Mouse (Mus musculus) frontal cortex, adult (tissue): ENCODE results near the gene Myo5a.
A peak's percentile ranks its signal among the peaks of the same experiment; 100 is the strongest.

ENCODE experiments used
- ATAC-seq: cut with Nextera tagmentation; 2 replicates; pipeline ENCODE4 v1.9.2; 2017; ENCODE audit warnings: mild to moderate bottlenecking, moderate library complexity, mixed read lengths; ENCODE audit not compliant: low TSS enrichment

The Myo5a gene

DNA sequence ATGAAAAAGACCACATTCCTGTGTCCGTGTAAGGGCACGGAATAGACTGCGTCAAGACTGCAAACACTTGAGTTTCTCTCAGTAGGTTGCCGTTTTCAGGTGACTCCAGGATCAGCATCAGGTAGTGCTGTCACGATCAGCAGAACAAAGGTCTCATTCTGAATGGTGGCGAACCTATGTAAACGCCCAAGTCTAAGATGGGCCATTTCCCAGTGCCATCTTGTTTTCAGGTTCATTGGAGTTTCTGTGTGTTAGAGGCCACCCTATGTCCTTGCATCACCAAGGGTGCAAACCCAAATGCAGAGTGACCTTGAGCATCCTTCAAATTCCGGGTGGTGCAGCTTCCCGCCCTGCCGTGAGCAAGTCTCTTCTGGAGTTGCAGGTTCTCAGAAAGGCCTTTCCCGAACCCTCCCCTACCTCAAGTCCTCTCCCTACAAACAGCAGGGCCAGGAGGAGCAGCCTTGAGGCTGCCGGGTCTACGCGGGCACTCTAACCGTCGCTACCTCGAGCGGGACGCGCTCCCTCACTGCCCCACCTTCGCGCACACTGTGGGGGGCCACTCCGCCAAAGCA, at the start of gene Myo5a:
TSS of gene Myo5a (plus strand) at position 559 of the 572 bp plus-strand sequence.
- no peak; the same call in 1 of the 2 replicates for ATAC-seq

DNA sequence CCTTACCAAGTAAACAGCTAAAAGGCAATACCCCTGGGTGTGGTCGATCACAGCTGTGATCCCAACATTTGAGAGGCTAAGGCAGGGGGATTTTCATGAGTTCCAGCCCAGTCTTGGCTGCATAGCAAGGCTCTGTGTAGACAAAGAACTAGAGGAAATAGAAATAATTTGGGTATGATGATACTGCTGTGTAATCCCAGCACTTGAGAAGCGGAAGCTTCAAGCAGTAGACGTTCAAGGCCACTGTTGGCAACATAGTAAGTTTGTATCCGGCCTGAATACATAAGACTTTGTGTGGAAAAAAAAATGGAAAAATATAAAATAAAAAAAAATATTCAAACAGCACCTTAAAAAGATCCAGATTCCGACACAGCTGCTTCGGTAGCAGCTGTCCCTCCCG, 48.3 kb upstream of the Myo5a start:
- no peak for ATAC-seq

DNA sequence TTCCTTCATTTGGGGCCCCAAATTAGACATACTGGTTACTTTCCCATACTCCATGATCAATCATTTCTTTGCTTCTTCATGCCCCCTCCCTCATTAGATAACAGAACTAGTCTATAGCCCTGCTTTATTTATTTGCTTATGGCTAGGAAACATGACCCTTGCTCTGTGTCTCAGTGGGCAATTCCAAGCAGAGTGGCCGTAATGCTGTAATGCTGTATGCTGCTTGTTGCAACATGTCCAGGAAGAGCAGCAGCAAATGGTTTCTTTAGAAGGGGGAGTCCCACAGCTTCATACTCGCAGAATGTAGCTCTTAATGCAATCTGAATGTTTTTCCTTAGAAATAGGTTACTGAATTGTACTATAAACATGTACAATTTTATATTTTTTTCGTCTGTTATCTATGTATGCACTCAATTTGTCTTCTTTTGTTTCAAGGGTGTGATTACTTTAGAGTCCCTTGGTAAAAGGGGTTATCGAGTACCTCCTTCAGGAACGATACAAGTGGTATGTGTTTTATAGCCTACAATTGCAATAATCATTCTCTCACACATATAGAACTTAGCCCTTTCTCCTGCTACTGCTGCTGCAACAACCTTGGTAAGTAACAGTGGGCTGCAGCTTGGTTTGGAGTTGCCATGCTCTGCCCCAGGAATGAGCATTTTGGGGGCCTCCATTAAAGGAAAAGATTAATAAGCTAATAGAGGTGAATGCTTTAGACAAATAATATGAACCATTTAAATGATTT, 47.5 kb upstream of the Myo5a start:
- ATAC-seq: no peak

DNA sequence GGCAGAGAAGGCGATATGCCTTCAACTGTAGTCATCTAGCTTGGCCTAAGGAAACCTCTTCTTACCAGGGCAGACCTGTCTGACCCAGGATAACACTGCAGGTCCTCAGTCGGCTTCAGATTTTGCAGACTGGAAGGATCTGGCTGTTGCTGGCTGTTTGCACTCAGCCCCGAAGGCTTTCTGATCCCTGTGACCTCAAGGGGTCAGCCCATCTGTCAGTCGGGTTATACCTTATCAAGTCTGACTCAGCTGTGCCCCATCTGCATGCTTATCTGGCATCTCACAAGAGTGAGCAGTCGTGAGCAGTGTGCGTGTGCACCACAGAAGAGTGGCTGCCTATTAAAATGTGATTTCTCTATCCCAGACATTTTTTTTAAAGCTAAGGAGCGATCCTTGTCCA, 46.7 kb upstream of the Myo5a start:
- no peak for ATAC-seq

DNA sequence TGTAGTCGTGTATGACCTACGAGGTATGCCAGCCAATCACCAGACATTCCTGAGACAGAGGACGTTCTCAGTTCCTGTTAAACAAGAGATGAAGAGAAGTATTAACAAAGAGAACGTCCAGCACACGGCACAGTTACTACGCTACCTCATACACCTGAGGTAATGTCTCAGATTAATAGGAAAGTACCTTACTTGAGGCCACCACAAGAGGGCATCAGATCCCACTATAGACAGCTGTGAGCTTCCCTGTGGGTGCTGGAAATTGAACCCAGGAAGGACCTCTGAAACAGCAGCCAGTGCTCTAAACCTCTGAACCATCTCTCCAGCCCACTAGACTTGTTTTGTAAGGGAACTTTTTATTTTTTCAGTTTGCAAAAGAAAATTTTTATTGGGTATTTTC, 45.1 kb upstream of the Myo5a start:
- ATAC-seq: peak; percentile 65; the same call in 1 of the 2 replicates

DNA sequence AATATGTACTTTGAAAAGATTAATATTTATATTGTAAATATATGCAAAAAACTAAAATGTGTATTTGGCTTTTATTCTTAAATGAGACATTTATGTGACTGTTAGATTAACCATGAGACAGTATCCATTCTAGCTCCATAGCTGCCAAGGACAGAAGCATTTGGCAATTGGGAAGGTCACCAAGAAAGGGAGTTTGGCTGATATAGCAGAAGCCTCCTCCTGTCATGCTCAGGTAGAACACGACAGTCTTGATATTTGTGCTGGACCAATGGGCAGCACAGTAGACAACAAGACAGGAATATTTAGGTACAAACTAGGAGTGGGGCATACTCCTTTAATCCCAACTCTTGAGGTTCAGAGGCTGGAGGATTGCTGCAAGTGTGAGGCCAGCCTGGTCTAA, 38.4 kb upstream of the Myo5a start:
- no peak for ATAC-seq

DNA sequence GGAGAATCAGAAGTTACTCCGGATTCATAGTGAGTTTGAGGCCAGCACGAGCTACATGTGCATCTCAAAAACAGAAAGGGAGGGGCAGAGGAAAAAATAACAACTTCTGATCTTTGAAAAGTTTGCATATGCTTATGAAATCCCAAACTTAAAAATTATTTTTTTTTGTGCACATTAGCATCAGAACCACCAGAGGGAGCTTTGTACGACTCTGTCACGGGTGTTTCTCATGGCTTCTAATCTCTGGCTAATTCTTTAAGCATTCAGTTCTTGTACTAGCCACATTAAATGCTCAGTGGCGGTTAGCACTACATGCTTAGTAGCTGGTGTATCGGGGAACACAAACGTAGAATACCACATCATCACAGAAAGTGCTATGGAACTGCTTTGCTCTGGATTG, 37.7 kb upstream of the Myo5a start:
- ATAC-seq: no peak; the same call in 1 of the 2 replicates

DNA sequence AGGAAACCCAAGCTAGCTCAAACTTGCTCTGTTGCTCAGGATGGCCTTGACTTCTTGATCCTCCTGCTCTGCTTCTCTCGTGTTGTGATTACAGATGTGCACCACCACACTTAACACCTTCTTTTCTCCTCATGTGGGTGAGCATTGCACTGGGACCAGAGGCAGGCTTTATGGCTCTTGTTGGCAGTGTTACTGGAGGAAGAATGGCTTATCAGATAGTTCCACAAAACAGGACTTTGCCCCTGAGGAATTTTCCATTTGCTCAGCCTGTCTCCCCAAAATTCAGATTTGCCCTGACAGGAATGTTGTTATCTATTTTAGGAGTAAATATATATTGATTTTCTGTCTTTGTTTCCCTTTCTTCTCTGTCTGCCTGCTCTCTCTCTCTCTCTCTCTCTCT, 36.1 kb upstream of the Myo5a start:
- no peak for ATAC-seq

DNA sequence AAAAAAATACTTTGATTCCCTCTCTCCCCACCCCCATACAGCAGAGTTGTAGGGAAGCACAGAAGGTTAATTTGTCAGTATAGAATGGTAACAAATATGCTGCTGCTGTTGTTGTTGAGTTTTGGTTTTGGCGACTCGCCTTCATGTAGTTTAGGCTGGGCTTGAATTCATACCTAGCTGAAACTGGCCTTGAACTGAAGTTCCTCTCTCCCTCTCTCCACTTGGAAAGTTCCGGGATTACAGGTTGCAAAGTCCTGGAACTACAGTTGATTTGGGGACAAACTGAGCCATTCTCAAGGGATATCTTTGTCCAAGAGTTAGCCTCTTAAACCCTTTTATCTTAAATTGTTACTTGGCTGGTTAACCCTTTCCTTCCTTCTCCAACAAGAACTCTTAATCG, 34.9 kb upstream of the Myo5a start:
- ATAC-seq: no peak

DNA sequence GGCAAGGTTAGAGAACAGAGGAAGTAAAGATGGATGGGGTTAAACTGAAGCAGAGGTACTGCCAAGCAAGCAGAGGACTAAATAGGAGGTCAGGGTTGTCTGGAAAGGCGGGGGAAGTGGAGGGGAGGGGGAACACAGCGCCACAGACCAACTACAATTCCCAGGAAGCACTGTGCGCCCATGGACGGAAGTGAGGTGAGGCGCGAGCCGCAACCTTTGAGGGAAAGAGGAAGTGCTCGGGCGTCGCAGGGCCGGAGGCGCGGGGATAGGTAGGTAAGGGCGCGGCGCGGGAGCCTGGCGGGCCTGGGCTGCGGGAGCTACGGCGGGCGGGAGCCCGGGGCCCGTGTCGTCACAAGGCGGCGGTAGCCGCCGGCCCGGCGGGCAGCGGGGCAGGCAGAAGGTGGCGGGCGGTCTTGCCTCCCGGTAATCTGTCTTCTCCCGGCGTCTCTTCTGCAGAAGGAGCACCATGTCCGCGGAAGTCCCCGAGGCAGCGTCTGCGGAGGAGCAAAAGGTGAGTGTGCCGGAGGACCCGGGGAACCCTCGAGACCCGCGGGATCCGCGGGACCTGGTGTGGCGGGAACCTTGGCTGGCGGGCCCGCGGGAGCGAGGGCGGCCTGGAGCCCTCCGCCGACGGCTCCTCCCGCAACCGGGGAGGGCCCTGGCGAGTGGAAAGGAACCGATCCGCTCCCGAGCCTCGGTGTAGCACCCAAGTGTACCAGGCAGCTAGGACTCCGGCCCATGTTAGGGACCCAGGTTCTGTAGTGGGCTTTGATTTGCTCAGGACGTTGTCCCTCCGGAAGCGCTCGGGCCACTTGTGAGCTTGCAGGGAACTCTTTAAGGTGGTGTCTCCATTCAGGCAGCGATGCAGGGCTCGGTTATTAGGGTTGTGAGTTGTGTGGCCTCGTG, 33.1 kb upstream of the Myo5a start, which contains the start of gene Arpp19:
TSS of gene Arpp19 (plus strand) at position 164 of the 906 bp plus-strand sequence.
- peak; percentile 98 for ATAC-seq

DNA sequence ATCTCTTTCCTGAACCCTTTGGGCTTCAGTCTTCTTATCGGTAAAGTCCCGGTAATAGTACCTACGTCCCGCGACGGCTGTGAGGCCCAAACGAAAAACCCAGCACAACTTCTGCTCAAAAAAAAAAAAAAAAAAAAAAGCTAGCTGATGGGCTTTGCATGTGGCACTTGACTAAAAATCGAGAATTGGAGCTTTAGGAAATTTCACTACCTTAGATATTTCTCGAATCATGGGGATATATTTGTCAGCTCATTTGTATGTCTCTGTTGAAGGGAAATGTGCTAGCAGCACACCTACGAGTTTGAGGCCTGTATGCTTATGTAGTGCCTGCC, 32.5 kb upstream of the Myo5a start:
- ATAC-seq: no peak

DNA sequence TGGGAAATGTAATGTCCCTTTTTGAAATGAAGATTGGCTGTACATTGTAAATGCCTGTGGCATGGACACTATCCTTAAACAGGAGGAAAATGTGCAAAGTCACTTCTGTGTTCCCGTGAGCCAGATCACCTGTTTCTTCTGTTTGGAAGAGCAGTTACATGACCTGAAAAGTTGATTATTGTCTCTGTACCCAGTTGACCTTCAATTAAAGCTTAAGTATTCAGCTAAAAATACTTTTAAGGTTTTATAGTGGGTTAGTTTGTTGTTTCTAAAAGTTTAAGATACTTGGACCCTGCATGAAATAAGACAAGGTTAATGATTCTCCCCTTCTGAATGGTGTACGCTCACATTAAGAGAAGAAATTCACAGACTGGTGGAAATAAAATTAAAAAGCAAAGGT, 30.2 kb upstream of the Myo5a start:
- ATAC-seq: no peak

DNA sequence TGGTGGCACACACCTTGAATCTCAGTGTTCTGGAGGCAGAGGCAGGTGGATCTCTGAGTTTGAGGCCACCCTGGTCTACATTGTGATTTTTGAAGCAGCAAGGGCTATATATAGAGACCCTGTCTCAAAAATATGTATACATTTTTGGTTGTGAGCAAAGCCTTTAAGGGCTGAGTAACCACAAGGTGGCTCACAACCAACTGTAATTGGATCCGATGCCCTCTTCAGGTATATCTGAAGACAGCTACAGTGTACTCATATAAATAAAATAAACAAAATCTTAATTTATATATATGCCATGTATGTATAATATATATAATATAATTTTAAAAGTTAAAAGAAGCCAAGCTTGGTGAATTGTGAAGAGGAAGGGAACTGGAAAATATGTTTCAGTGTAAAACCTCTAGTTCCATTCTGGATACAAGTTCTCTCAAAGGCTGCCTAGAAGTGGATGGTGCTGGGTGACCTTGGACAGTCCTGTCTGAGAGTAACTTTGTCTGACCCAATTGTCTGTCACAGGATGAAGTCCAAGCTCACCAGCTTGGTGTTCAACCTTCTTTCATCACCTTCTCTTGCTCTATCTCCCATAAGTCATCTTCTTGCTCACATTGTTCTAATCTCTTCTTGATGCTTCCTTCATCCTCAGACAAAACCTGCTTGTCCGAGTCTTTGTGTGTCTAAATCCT, 28.8 kb upstream of the Myo5a start:
- ATAC-seq: no peak

DNA sequence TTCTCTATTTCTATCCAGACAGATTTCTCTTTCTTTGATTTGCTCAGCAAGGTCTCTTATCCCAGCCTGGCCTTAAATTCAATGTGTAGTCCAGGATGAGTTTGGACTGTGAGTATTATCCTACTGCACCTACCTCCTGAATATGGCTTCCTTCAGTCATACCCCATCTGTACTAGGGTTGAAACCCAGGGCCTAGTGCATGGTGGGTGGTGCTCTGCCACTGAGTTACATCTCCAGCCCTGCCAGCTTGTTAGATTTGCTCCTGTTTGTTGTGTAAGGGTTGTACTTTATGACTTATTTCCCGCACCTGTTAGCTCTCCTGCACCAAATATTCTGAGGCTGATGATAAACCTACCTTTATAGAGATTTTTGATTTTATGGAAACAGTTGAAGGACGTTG, 27.6 kb upstream of the Myo5a start:
- ATAC-seq: no peak

DNA sequence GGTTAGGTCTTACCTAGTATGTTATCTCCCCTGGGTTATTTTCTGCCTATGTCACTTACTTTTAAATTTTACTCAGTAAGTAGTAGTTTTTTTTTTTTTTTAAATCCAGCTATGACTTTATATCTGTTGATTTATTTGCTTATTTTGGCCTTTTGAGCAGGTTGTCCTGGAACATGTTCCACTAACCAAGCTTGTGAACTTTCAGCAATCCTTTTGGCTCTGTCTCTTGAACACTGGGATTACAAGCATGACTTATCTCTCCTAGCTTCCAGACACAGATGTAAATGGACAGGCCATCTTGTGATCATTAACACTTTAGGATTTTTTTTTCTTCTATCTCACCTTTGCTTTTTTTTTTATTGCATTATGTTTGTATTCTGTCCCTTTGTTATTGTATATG, 23.7 kb upstream of the Myo5a start:
- no peak for ATAC-seq

DNA sequence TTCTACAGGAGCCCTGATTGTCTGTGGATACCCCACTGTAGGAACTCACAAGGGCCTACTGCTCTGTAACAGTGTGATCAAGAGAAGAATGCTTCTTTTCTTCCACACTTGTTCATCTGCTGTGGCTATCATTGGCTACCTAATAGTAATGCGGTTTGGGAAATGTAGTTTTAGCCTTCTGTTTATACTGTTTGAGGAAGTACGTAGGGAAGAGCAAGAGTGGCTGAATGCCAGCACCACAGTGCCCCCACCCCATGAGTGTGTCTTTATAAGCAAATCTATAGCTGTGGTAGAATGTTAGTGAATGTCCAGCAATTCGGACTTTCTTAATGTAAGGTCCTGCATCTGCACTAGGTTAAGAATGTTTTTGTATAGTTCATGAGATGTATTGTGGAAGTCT, 21.7 kb upstream of the Myo5a start:
- ATAC-seq: no peak

DNA sequence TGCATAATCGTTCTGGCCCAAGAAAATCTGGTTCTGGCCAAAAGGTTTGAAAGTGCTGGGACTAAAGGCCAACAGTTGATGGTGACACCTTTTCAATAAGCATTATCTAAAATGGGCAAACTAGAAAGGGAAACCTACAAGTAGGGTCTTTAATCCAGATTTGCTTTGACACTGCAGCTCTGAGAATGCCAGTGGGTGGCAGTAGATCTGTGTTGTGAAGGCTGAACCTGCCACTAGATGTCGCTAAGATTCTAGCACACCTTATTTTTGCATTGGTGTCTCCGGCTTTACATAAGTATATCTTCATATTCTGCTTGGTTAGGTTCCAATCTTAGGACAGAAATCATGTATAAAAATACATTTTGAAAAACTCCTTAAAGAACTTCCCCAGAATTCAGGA, 20.8 kb upstream of the Myo5a start:
- ATAC-seq: peak; percentile 77

DNA sequence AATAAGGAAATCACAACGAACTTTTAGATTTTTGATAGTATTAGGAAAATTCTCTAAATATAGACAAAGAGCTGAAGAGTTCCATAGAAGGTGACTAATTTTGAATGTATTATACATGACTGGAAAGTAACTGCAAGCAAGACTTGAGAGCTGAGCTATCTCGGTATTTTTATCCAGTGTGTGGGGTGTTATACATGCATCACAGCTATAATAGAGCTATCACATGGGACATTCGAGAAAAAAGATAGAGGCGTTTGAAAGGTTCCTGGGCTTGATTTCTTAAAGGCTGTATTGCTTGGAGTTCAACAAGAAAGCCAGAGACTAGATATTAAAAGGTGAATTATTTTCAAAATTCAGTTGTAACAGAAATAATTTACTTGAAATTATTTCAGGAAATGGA, 19.0 kb upstream of the Myo5a start:
- peak; percentile 79 for ATAC-seq

DNA sequence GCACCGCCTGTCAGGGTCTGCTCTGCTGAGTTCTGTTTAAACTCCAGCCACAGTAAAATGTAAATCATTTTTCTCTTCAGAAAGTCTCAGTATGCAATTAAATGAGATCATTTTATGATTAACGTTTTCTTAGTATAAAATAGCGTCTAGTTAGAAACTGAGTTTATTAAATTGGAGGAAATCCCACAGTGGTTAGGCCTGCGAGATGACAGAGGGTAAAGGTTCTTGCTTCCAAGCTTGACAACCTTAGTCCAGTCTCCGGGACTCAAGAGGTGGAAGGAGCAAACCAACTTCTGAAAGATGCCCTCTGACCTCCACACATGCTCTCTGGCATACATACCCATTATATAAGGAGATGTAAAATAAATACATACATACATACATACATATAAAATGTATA, 15.8 kb upstream of the Myo5a start:
- ATAC-seq: no peak

DNA sequence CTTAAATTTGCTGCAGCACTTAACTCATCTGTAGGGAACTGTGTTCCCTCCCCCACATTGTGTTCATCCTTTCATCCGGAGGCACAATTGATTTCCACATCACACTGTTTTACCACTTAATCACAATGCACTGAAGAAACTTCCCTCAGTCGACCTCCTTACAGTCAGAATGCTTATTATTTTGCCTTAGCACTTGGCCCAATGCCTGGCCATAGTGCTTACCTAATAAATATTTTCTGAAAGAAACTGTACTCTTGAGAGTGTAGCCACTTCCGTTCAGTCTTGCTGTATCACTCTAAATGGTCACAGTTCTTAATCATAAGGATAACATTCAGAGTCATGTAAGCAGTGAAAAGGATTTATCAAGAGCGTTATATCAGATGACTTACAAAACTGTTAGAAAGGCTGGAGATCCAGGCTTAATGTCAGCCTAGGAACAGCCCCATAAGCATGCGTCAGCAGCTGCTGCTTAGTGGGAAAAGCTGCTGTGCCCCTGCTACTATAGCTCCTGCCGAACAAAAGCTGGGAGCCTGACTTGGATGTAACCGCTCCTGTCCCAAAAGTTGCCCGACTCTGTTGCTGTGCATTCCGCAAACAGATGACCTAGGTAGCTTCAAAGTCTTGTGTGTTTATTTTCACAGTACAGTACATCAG, 6.0 kb upstream of the Myo5a start:
- no peak for ATAC-seq

DNA sequence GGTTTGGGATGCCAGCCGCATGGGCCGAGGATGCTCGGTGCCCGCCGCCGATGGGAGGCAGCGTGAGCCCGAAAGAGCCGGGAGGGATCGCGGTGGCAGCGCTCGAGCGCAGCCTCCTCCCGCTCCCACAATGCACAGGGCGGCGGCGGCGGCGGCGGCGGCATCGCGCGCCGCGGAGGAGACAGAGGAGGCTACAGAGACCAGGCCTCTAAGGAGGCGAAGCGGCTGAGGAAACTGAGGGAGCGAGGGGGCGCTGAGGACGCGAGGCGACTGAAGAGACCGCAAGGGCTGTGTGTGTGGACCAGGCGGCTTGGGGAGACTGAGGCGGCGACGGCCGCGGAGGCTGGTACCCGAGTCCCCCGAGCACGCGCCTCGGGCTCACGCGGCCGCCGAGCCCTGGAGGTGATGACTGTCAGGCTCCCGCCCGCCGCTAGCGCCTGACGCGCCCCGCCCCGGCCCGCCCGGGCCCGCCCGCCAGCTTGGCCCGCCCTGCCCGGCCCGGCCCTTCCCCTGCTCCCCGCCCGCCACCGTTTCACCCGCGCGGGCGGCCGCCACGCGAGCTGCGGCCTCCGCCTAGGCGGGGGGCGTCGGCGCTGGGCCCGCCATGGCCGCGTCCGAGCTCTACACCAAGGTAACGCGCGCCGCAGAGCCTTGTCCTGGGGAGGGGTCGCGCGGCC, 352 bp downstream of the Myo5a start:
- peak; percentile 84 for ATAC-seq
